Mouse (Mus musculus) lung, postnatal 0 days (tissue): ENCODE data around the gene Abcg8. TPM values are rescaled to one million over a fixed set of nuclear protein-coding genes. Genes with fewer than 3 reads are reported as not detected.

Experiments used
- ATAC-seq: fragments of 200-750 bp; cut with Nextera tagmentation; 2 replicates; pipeline ENCODE4 v1.8.0; 2017; ENCODE audit warnings: moderate library complexity
- DNase-seq: peaks from one replicate; pipeline ENCODE4 v3.0.0-alpha.2; 2016; ENCODE audit warnings: low spot score
- H3K27ac ChIP-seq: fragments of 300-500 bp; sonication (generic); 2 replicates; pipeline ENCODE4 v1.5.1; 2014; ENCODE audit warnings: antibody characterized with exemption, mild to moderate bottlenecking, low read length, mixed read lengths
- H3K27me3 ChIP-seq: fragments of 300-500 bp; sonication (generic); replicated peaks from 2 replicates; pipeline ENCODE4 v1.6.1; 2014; ENCODE audit warnings: low read length, mixed read lengths; ENCODE audit not compliant: insufficient read depth
- H3K36me3 ChIP-seq: fragments of 300-500 bp; sonication (generic); 2 replicates; pipeline ENCODE4 v1.6.1; 2014; ENCODE audit warnings: low read length, mixed read lengths; ENCODE audit not compliant: insufficient read depth
- H3K4me1 ChIP-seq: fragments of 300-500 bp; sonication (generic); 2 replicates; pipeline ENCODE4 v1.6.1; 2014; ENCODE audit warnings: antibody characterized with exemption, low read depth, low read length, mixed read lengths; ENCODE audit not compliant: insufficient read depth
- H3K4me2 ChIP-seq: fragments of 300-500 bp; sonication (generic); replicated peaks from 2 replicates; pipeline ENCODE4 v1.6.1; 2014; ENCODE audit warnings: low read depth, mild to moderate bottlenecking, low read length, moderate library complexity, mixed read lengths
- H3K4me3 ChIP-seq: fragments of 300-500 bp; sonication (generic); 2 replicates; pipeline ENCODE4 v1.5.1; 2014; ENCODE audit warnings: low read depth, low read length
- H3K9ac ChIP-seq: fragments of 300-500 bp; sonication (generic); replicated peaks from 2 replicates; pipeline ENCODE4 v1.6.1; 2014; ENCODE audit warnings: low read depth, mild to moderate bottlenecking
- H3K9me3 ChIP-seq: fragments of 300-500 bp; sonication (generic); 2 replicates; pipeline ENCODE4 v1.6.1; 2016; ENCODE audit warnings: low read length, mixed read lengths
- CTCF ChIP-seq: IDR thresholded peaks from 2 replicates; pipeline ENCODE4 v1.5.1; 2016; ENCODE audit warnings: antibody characterized with exemption, mild to moderate bottlenecking
- EP300 ChIP-seq: IDR thresholded peaks from 2 replicates; pipeline ENCODE4 v1.6.1; 2016; ENCODE audit warnings: antibody characterized with exemption, mild to moderate bottlenecking, control low read depth
- WGBS: fragments of 180-500 bp; shearing (Covaris S2); extraction: QIAGEN DNeasy Blood & Tissue Kit; methylation state at CpG from one replicate; pipeline ENCODE4 v1.1.7; 2014; 5-methylcytosine and 5-hydroxymethylcytosine counted together
- polyA plus RNA-seq: library from polyadenylated mRNA; unstranded; fragments of >200 nt; fragmentation: Nextera tagmentation; extraction: Ambion mirVana; gene quantifications from 2 replicates; pipeline ENCODE4 v1.2.1, GENCODE M21; 2015

Abcg8 gene
- polyA plus RNA-seq: not detected in 2 replicates

- Histone ChIP-seq H3K9me3 (no peaks in the 10 kb centered on the region), H3K4me3 (peak within 1 kb of the TSS; percentile 23; the same call in 1 of the 2 replicates), H3K9ac (no peak within 1 kb of the TSS), H3K27ac (no peak within 1 kb of the TSS), H3K4me1 (peaks cover 4% of the 10 kb centered on the region; the same call in 1 of the 2 replicates), H3K4me2 (peak within 1 kb of the TSS; percentile 63), H3K27me3 (no peaks in the 10 kb centered on the region), H3K36me3 (no peaks in the 10 kb centered on the region)
- TF ChIP-seq CTCF (no peak; the same call in 1 of the 2 replicates), EP300 (no peak)
- 4% methylated on average over 24 of the region's 24 CpGs for WGBS
- DNase-seq: peak; percentile 38
- ATAC-seq: no peak
These were observed at the start of gene Abcg8 for GRCm38 (mm10) chr17:84675951-84676366. Gene Abcg8 (plus strand): TSS chr17:84676302.

DNA sequence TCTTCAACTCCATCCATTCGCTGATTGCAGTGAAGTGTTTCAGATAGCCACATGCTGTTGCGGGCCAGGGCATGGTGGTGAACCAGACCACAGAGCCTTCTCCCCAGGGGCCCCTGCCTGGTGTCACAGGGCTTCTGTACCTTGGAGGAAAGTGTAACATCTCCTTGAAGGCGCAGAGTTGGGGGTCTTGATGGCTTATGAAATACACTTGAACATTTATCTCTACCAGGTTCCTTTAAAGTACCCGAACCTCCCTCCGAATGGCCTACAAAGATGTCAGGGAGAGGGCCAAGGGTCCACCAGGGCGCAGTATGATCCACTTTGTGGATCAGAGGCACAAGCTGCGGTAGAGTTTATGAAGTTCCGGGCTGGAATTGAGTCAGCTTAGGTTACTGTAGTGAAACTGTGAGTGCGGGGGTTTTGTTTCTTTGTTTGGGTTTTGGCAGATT, 49.2 kb upstream of the Abcg8 start:
- H3K27me3 ChIP-seq: no peaks in the 10 kb centered on the region
- H3K36me3 ChIP-seq: no peaks in the 10 kb centered on the region
- 21% methylated on average over 9 of the region's 9 CpGs for WGBS
- H3K4me2 ChIP-seq: peak overlapping the region; percentile 78
- TF ChIP-seq EP300: no peak
- TF ChIP-seq CTCF: peak; percentile 34
- no peaks in the 10 kb centered on the region for H3K9me3 ChIP-seq
- 0 out of 2 replicates have a peak overlapping the region, but pooled peaks have one; percentile 12 for H3K9ac ChIP-seq
- H3K27ac ChIP-seq: peak overlapping the region; percentile 38; the same call in 1 of the 2 replicates
- peak overlapping the region; percentile 47 for H3K4me3 ChIP-seq
- ATAC-seq (peak; percentile 43), DNase-seq (peak; percentile 27)
- H3K4me1 ChIP-seq: no peaks in the 10 kb centered on the region

DNA sequence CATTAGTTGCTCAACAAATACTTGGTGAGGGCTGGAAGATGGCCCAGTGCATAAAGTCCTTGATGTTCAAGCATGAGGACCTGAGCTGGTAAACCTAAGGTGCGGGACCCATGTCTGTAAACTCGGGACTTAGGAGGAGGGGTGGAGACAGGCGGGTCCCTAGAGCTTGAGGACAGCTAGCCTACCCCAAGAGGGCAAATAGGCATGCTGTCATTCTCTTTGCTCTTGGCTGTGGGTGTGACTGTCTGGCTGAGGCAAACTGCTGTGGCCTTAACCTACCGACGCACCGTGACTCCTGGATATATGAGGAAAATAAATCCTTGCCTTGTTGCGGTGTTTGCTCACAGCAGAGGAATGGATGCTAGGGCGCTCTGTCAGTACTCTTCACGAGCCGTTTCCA, 48.4 kb upstream of the Abcg8 start:
- no peaks in the 10 kb centered on the region for H3K9me3 ChIP-seq
- WGBS: 77% methylated on average over 10 of the region's 10 CpGs
- H3K4me2 ChIP-seq: no peak overlapping the region

GRCm38 (mm10) chr17:84628611-84629010, 47.5 kb upstream of the Abcg8 start:
- TF ChIP-seq CTCF (no peak), EP300 (no peak)
- 56% methylated on average over 9 of the region's 9 CpGs for WGBS
- ATAC-seq (no peak), DNase-seq (no peak)
- Histone ChIP-seq H3K4me2 (no peak overlapping the region), H3K9me3 (no peaks in the 10 kb centered on the region), H3K4me1 (no peaks in the 10 kb centered on the region), H3K27me3 (no peaks in the 10 kb centered on the region), H3K9ac (no peak overlapping the region), H3K4me3 (no peak overlapping the region), H3K36me3 (no peaks in the 10 kb centered on the region), H3K27ac (no peak overlapping the region)

More for the DNA sequence above, 48.4 kb upstream of the Abcg8 start:
- DNase-seq (no peak), ATAC-seq (no peak)
- TF ChIP-seq CTCF: no peak
- no peak for TF ChIP-seq EP300
- H3K36me3 ChIP-seq: no peaks in the 10 kb centered on the region
- H3K27ac ChIP-seq: no peak overlapping the region
- H3K27me3 ChIP-seq: no peaks in the 10 kb centered on the region
- H3K4me1 ChIP-seq: no peaks in the 10 kb centered on the region
- no peak overlapping the region for H3K4me3 ChIP-seq
- no peak overlapping the region for H3K9ac ChIP-seq

- Histone ChIP-seq H3K27me3 (no peaks in the 10 kb centered on the region), H3K36me3 (no peaks in the 10 kb centered on the region), H3K4me1 (no peaks in the 10 kb centered on the region), H3K4me2 (no peak overlapping the region), H3K9me3 (no peaks in the 10 kb centered on the region), H3K27ac (no peak overlapping the region), H3K9ac (no peak overlapping the region), H3K4me3 (no peak overlapping the region)
- TF ChIP-seq EP300: no peak
- no peak for ATAC-seq
- WGBS: 88% methylated on average over 6 of the region's 6 CpGs
- DNase-seq: no peak
These were observed 44.3 kb upstream of the Abcg8 start for GRCm38 (mm10) chr17:84631836-84632235.

DNA sequence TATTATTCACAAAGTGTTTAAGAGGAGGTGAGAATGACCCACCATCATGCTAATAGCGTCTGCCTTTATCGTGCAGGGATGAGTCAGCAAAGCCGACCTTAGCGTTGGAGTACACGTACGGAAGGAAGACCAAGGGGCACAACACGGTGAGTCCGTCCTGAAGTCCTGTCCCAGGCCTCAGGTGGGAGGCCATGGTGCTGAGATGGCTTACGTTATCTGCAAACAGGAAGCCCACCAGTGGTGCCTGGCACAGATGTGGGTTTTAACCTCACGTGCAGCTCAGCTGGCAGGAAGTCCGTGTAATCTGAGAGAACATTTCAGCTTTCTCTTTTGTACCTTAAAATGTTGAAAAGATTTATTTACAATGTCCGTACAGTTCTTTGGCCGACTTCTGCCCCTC, 42.7 kb upstream of the Abcg8 start:
- 64% methylated on average over 13 of the region's 13 CpGs for WGBS
- Histone ChIP-seq H3K9me3 (no peaks in the 10 kb centered on the region), H3K4me3 (no peak overlapping the region), H3K27me3 (no peaks in the 10 kb centered on the region), H3K27ac (no peak overlapping the region), H3K4me1 (no peaks in the 10 kb centered on the region), H3K36me3 (no peaks in the 10 kb centered on the region), H3K4me2 (no peak overlapping the region), H3K9ac (no peak overlapping the region)
- TF ChIP-seq CTCF: no peak
- no peak for TF ChIP-seq EP300
- ATAC-seq: no peak
- DNase-seq: no peak

- Histone ChIP-seq H3K9me3 (no peaks in the 10 kb centered on the region), H3K9ac (no peak overlapping the region), H3K4me2 (no peak overlapping the region), H3K4me1 (no peaks in the 10 kb centered on the region; the same call in 1 of the 2 replicates), H3K27me3 (no peaks in the 10 kb centered on the region), H3K27ac (no peak overlapping the region), H3K36me3 (no peaks in the 10 kb centered on the region), H3K4me3 (no peak overlapping the region)
- TF ChIP-seq EP300 (no peak), CTCF (no peak)
- 67% methylated on average over 8 of the region's 8 CpGs for WGBS
- DNase-seq (no peak), ATAC-seq (no peak)
These were observed 39.8 kb upstream of the Abcg8 start for GRCm38 (mm10) chr17:84636328-84636727.
